Mouse (Mus musculus) R1 (cell line): ENCODE data around the gene Pde3a.

Experiments
- DNase-seq: peaks from one replicate; pipeline ENCODE4 v3.0.0-alpha.2; 2018; ENCODE audit warnings: low read depth, low spot score

Gene Pde3a

DNA sequence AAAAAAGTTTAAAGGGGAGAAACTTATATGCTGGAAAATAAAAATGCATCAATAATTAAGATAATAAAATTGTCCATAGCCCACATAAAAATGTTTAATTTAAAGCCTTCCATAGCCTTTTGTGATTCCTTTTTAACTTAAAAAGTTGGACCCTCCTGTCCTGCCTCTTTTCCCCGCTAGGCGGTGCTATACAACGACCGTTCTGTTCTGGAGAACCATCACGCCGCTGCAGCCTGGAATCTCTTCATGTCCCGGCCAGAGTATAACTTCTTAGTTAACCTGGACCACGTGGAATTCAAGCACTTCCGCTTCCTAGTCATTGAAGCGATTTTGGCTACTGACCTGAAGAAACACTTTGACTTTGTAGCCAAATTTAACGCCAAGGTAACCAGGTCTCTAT is 239.6 kb downstream of the Pde3a start:
- peak; percentile 74 for DNase-seq

GRCm38 (mm10) chr6:141494909-141495308 is 245.8 kb downstream of the Pde3a start:
- no peak for DNase-seq

DNA sequence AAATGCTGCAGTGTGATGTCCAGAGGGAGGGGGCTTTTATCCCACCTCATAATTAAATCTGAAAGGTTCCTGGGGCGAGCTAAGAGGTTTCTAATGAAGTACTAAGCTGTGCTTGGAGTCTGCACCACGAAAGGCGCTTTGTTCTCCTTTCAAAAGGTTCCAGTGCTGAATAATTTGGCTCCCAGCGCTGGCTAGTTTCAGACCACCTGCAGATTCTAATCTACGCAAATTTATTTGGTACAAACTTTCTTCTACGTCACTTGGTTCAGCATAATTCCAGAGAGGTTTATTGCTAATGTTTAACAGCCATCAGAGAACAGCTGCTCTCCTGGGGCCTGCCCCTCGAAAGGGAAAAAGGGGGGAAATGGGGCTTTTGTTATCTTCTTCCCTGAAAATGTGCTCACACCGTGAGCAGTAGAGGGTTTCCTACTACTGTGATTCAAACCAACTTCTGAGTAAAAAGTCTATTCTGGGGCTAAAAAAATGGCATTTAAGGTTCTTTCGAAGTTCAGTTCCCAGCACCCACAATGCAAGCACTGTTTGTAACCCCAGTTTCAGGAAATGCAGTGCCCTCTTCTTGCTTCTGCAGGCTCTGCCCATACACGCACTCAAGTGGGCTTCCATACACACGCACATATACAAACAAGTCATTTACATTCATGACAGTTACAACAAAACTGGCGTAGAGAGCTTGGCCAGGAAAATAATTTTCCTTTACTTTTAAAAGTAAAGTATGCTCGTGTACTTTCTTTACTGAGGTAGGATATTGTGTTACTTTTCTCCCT is 246.8 kb downstream of the Pde3a start:
- peak; percentile 90 for DNase-seq

DNA sequence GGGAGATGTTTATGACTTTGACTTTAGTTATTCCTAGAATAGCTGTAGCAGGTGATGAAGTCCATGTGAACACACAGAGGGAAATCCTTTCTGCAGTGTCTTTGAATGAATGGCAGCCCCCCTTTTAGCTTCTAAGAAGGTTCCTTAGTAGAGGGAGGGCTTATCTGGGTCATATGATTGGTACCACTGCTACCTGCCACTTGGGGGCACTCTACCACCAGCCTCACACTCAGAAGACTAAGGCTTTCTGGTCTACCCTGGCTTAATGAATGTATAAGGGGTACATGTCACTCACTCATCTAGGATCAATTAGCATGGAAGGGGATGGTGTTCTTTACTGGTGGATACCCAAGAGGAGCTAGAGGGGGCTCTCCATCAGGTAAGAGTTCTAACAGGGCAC is 250.4 kb downstream of the Pde3a start:
- peak; percentile 49 for DNase-seq

- DNase-seq: no peak
These were observed 252.1 kb downstream of the Pde3a start for GRCm38 (mm10) chr6:141501171-141501570.

DNA sequence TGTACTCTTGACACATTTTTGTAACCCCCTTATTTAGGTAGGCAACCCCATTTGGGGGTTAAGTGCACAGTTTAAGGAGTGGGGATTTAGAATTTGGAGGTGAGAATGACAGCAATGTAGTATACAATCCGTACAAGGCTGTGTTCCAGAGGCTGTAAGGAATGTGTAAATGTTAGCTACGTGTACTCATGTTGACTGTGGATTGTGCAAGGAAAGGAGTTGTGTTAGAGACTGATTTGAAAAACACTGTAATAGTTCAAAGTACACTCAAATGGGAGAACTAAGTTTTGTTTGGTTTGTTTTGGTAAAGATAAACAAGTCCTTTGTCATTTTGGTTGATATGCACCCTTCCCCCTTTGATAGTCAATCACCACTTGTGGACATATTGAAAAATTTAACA is 273.5 kb downstream of the Pde3a start:
- DNase-seq: no peak

GRCm38 (mm10) chr6:141523747-141524640 is 274.9 kb downstream of the Pde3a start, which contains the start of gene Slco1c1:
TSS of gene Slco1c1 (plus strand) at chr6:141524368.
- DNase-seq: no peak

DNA sequence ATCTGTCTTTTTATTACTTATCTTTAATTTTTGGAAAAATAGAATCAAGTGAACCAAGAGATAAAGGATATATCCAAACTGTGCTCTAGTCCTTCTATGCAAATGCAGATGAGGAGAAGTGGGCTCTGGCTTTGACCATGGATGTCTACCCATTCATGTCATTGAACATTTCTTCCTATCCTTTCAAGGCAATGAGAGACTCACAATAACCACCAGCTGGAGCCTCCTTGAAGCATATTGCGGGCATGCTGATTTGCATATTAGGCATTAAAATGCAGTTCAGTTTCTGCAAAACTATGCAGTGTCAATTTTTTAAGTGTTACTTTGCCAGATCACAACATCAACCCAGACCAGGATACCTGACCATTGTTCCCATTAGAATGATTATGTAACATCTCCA is 276.7 kb downstream of the Pde3a start:
- DNase-seq: no peak

DNA sequence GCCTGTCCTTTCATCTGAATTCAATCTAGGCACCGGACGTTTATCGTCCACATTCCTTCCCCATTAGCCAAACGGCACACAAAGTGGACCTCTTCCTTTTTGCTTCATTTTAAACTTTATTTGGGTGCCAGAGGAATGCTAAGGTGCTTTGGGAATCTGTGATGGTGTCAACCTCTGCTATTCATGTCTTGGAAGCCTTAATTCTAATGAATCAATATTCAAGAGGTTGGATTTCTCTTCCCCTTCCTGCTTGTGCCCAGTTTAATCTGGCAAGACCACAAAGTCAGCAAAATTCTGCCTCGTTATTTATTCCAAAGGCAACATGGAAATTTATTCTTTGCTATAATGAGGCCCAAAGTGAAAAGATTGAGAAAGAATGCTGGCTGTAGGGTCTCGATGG is 281.8 kb downstream of the Pde3a start:
- DNase-seq: no peak

DNA sequence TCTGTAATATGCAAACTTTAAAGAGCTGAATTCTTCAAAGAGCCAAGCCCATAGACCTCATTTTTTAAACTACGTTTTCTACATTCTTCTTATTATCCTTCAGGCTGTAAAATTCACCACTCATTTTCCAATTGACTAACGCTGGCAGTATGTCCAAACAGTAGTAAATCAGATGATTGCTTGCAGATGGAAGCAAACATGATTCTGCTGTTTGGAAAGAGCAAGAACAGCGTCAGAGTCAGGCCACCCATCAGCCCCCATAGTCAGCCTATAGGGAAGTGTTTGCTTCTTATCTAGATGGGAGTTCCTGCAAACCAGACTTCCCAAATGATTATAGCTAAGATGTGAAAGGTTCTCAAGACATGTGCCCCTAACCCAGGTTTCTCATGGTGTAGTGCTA is 288.2 kb downstream of the Pde3a start:
- no peak for DNase-seq

DNA sequence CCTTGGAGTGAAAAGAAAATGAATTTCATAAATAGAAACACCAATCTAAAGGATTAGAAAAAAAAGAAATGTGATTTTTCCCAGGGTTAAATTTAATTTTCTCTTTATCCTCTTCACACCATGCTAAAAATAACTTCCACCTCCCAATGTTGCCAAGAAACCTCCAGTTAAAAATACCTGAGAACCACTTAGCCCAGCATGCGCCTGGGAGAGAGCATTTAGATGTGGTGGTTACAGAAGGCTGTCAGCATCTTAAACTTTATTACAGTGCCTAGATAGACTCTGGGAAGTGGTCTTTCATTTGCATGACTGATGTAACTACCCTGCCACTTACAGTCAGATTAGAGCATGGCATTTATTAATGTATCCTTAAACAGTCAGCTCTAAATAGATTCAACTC is 292.1 kb downstream of the Pde3a start:
- DNase-seq: no peak

DNA sequence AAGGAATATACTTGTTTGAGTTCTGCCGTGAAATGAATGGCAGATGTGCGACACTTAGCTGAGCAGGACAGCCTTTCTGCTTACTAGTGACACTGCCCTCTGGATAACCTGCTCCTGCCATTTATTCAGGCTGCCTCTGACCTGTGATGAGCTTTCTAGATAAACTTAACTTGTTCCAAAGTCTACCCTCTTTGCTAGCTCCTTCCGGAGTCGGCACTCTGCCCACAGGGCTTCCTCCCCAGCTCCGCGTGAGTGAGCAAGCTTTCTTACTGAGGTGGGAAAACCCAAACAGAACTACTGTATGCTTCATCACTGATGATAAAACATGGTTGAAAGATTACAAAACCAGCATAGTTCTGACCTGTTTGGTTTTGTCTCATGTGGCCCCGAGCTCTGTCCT is 294.3 kb downstream of the Pde3a start:
- no peak for DNase-seq
